Mouse (Mus musculus) heart, embryonic 15.5 days (tissue): ENCODE measurements around the gene Dscam. TPM values are rescaled to one million over a fixed set of nuclear protein-coding genes. Genes with fewer than 3 reads are reported as not detected.

Experiments
- ATAC-seq: fragments of 200-750 bp; cut with Nextera tagmentation; replicated peaks from 2 replicates; pipeline ENCODE4 v1.8.0; 2017; ENCODE audit warnings: low read depth, moderate TSS enrichment; ENCODE audit not compliant: insufficient number of reproducible peaks, insufficient read depth, low FRiP score
- H3K27ac ChIP-seq: fragments of 300-500 bp; sonication (generic); 2 replicates; pipeline ENCODE4 v1.5.1; 2015; ENCODE audit warnings: mild to moderate bottlenecking, inconsistent platforms
- H3K27me3 ChIP-seq: fragments of 300-500 bp; sonication (generic); 2 replicates; pipeline ENCODE4 v1.6.1; 2015; ENCODE audit warnings: inconsistent platforms
- H3K36me3 ChIP-seq: fragments of 300-500 bp; sonication (generic); 2 replicates; pipeline ENCODE4 v1.6.1; 2015; ENCODE audit warnings: mild to moderate bottlenecking, inconsistent platforms
- H3K4me1 ChIP-seq: fragments of 300-500 bp; sonication (generic); replicated peaks from 2 replicates; pipeline ENCODE4 v1.6.1; 2015; ENCODE audit warnings: inconsistent platforms
- H3K4me2 ChIP-seq: fragments of 300-500 bp; sonication (generic); 2 replicates; pipeline ENCODE4 v1.6.1; 2015; ENCODE audit warnings: inconsistent platforms, mild to moderate bottlenecking, moderate library complexity
- H3K4me3 ChIP-seq: fragments of 300-500 bp; sonication (generic); 2 replicates; pipeline ENCODE4 v1.5.1; 2015; ENCODE audit warnings: mild to moderate bottlenecking, inconsistent platforms
- H3K9ac ChIP-seq: fragments of 300-500 bp; sonication (generic); 2 replicates; pipeline ENCODE4 v1.6.1; 2015; ENCODE audit warnings: mild to moderate bottlenecking, inconsistent platforms
- H3K9me3 ChIP-seq: fragments of 300-500 bp; sonication (generic); replicated peaks from 2 replicates; pipeline ENCODE4 v1.6.1; 2016; ENCODE audit warnings: inconsistent platforms
- WGBS: fragments of 180-500 bp; shearing (Covaris S2); methylation state at CpG from one replicate; pipeline ENCODE4 v1.1.7; 2015; ENCODE audit warnings: mixed read lengths; 5-methylcytosine and 5-hydroxymethylcytosine counted together
- polyA plus RNA-seq: library from polyadenylated mRNA; unstranded; fragments of >200 nt; fragmentation: Nextera tagmentation; extraction: Ambion mirVana; gene quantifications from 2 replicates; pipeline ENCODE4 v1.2.1, GENCODE M21; 2015

Gene Dscam
- polyA plus RNA-seq, 1 experiment from 2014 or later: not detected

GRCm38 (mm10) chr16:97062207-97062606 is 108.3 kb downstream of the Dscam start:
- Histone ChIP-seq H3K4me1 (no peaks in the 10 kb centered on the region), H3K27me3 (no peaks in the 10 kb centered on the region), H3K9me3 (no peaks in the 10 kb centered on the region), H3K9ac (no peak overlapping the region), H3K4me2 (no peak overlapping the region), H3K4me3 (no peak overlapping the region), H3K27ac (no peak overlapping the region), H3K36me3 (no peaks in the 10 kb centered on the region)
- no peak for ATAC-seq
- 83% methylated on average over 3 of the region's 3 CpGs for WGBS

DNA sequence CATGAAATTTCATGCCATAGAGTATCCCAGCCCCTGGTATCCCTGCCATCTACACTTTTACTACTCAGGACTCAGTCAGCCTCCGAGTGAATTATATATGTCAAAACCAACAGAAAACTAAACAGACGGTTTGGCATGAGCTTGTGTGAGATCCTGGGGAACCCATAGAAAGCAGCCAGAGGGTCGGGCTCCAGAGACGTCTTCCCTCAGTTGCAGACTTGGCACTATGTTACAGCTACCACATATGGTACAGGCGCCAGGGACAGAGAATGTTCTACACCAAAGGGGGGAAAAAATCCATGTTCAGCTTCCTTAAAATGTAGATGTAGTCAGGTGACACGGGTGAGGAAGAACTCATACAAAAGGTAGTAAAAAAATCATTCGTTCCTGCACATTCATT is 109.2 kb downstream of the Dscam start:
- Histone ChIP-seq H3K4me1 (no peaks in the 10 kb centered on the region), H3K27ac (no peak overlapping the region), H3K4me3 (no peak overlapping the region), H3K9ac (no peak overlapping the region), H3K9me3 (no peaks in the 10 kb centered on the region), H3K4me2 (no peak overlapping the region), H3K36me3 (no peaks in the 10 kb centered on the region), H3K27me3 (no peaks in the 10 kb centered on the region)
- no peak for ATAC-seq
- 76% methylated on average over 7 of the region's 7 CpGs for WGBS

DNA sequence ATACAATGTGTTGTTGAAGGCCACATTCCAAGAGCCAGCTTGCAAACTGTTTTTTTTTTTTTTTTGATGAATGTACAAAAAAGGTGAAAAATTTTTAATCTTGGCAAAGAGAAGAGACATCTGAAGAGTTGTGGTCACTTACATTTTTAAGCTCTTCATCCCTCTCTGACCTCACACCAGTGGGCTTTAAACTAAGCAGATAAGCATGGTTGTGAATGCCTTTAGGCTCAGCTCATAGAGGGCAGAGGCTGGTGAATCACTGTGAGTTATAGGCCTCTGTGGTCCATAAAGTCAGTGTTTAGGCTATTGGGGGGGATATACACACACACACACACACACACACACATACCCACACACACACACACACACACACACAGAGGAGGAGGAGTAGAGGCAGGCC is 109.8 kb downstream of the Dscam start:
- Histone ChIP-seq H3K27me3 (no peaks in the 10 kb centered on the region), H3K36me3 (no peaks in the 10 kb centered on the region), H3K4me1 (no peaks in the 10 kb centered on the region), H3K9ac (no peak overlapping the region), H3K4me2 (no peak overlapping the region), H3K27ac (no peak overlapping the region), H3K4me3 (no peak overlapping the region), H3K9me3 (no peaks in the 10 kb centered on the region)
- ATAC-seq: no peak

- Histone ChIP-seq H3K27me3 (no peaks in the 10 kb centered on the region), H3K9ac (no peak overlapping the region), H3K4me2 (no peak overlapping the region), H3K4me3 (no peak overlapping the region), H3K9me3 (no peaks in the 10 kb centered on the region), H3K36me3 (no peaks in the 10 kb centered on the region), H3K4me1 (no peaks in the 10 kb centered on the region), H3K27ac (no peak overlapping the region)
- 68% methylated on average over 4 of the region's 4 CpGs for WGBS
- no peak for ATAC-seq
Measured at GRCm38 (mm10) chr16:97060276-97060675, 110.3 kb downstream of the Dscam start.

DNA sequence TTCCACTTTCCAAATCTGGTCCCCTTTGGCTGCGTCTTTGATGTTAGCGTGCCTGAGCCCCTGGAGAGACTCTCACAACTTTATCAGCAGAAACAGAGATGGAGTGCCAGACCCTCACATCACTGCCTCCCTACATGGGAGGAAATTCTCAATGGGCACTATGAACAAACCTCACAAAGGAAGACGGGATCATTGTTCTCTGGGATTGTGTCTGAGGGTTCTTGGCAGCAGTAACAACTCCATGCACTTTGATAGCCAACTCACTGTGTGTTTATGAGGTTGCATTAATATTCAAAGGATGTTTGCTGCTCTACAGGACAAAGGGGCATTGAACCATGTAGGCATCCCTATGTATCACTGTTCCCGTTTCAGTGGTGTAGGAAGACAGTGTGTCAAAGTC is 135.3 kb downstream of the Dscam start:
- H3K9ac ChIP-seq: no peak overlapping the region
- 50% methylated on average over 4 of the region's 4 CpGs for WGBS

DNA sequence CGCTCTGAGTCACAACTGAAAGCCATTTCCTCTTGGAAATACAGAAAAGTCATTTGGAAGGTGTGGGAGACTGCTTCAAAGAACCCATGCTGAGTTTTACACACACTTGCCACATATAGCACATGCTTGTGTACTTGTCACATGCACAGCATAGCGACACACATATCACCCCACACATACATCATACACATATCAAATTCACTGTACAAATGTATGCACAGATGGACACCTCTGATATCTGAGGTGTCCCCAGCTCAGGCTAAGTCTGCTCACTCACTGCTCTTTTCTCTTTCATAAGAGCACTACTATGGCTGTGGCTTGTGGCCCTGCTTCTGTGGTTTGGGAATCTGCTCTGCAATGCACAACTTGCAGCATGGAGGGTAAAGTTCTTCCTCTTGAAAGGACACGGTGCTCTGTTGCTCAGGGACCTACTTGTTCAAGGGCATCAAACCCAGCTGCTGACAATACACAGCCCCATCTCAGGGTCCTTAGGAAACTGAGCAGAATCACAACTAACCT is 137.0 kb downstream of the Dscam start:
- ATAC-seq: no peak
- Histone ChIP-seq H3K27me3 (no peaks in the 10 kb centered on the region), H3K36me3 (no peaks in the 10 kb centered on the region), H3K9me3 (no peaks in the 10 kb centered on the region), H3K9ac (no peak overlapping the region), H3K4me1 (no peaks in the 10 kb centered on the region), H3K4me2 (no peak overlapping the region), H3K27ac (no peak overlapping the region), H3K4me3 (no peak overlapping the region)
- 71% methylated on average over 3 of the region's 3 CpGs for WGBS

More for the DNA sequence above, 135.3 kb downstream of the Dscam start:
- H3K4me3 ChIP-seq: no peak overlapping the region
- H3K27ac ChIP-seq: no peak overlapping the region
- no peaks in the 10 kb centered on the region for H3K36me3 ChIP-seq
- no peaks in the 10 kb centered on the region for H3K9me3 ChIP-seq
- no peak overlapping the region for H3K4me2 ChIP-seq
- H3K27me3 ChIP-seq: no peaks in the 10 kb centered on the region
- ATAC-seq: no peak
- no peaks in the 10 kb centered on the region for H3K4me1 ChIP-seq

- Histone ChIP-seq H3K27me3 (no peaks in the 10 kb centered on the region), H3K9me3 (no peaks in the 10 kb centered on the region), H3K4me2 (no peak overlapping the region), H3K4me1 (no peaks in the 10 kb centered on the region), H3K4me3 (no peak overlapping the region), H3K36me3 (no peaks in the 10 kb centered on the region), H3K9ac (no peak overlapping the region), H3K27ac (no peak overlapping the region)
- WGBS: 50% methylated on average over 1 of the region's 1 CpGs
- ATAC-seq: no peak
Measured at GRCm38 (mm10) chr16:97027701-97028100, 142.9 kb downstream of the Dscam start.

DNA sequence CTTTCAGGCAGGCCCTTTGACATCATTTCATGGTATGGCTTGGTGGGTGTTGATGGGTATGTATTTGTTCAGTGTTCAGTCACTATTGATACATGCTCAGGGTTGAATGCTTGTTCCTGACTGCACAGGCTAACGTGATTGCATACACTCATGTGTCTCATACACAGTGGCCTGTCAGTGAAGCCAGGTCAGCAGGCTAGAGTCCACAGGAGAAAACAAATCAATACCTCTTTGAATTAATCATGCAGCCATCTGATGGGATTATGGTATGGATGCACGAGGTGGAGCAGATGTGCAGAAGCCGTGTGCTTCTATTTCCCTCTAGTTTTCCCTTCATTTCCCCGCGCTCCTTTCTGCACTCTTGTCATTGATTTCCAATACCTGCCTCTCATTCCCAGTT is 143.7 kb downstream of the Dscam start:
- no peaks in the 10 kb centered on the region for H3K36me3 ChIP-seq
- H3K4me3 ChIP-seq: no peak overlapping the region
- ATAC-seq: no peak
- no peak overlapping the region for H3K27ac ChIP-seq
- 89% methylated on average over 5 of the region's 5 CpGs for WGBS
- H3K9ac ChIP-seq: no peak overlapping the region
- no peaks in the 10 kb centered on the region for H3K27me3 ChIP-seq
- H3K4me1 ChIP-seq: no peaks in the 10 kb centered on the region
- no peak overlapping the region for H3K4me2 ChIP-seq
- H3K9me3 ChIP-seq: no peaks in the 10 kb centered on the region

- 44% methylated on average over 4 of the region's 4 CpGs for WGBS
- no peaks in the 10 kb centered on the region for H3K27me3 ChIP-seq
Measured at GRCm38 (mm10) chr16:97024406-97024805, 146.1 kb downstream of the Dscam start.

DNA sequence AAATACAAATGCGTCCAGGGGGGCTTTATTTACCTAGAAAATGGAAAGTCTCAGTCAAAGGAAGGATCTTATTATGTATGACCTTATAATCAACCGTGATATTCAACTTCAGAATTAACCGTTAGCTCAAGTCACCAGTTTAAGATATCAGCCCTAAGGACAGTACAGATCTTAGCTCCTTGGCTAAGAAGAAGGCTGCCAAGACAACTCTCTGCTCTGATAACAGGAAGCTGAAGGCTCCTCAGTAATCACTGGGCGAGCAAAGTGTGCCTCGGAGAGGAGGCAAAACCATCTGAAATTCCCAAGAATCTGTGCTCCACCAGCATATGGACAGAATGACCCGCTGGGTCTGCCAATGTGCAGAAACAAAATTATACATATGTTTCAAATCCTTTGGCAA is 149.1 kb downstream of the Dscam start:
- Histone ChIP-seq H3K4me2 (no peak overlapping the region), H3K4me3 (no peak overlapping the region), H3K27ac (no peak overlapping the region), H3K36me3 (no peaks in the 10 kb centered on the region), H3K9me3 (no peaks in the 10 kb centered on the region), H3K27me3 (no peaks in the 10 kb centered on the region), H3K4me1 (no peaks in the 10 kb centered on the region), H3K9ac (no peak overlapping the region)
- no peak for ATAC-seq
- WGBS: 80% methylated on average over 6 of the region's 6 CpGs

More at GRCm38 (mm10) chr16:97024406-97024805, 146.1 kb downstream of the Dscam start:
- Histone ChIP-seq H3K4me1 (no peaks in the 10 kb centered on the region), H3K4me2 (no peak overlapping the region), H3K27ac (no peak overlapping the region), H3K9ac (no peak overlapping the region), H3K9me3 (no peaks in the 10 kb centered on the region), H3K4me3 (no peak overlapping the region), H3K36me3 (no peaks in the 10 kb centered on the region)
- ATAC-seq: no peak

GRCm38 (mm10) chr16:97018304-97018703 is 152.2 kb downstream of the Dscam start:
- Histone ChIP-seq H3K4me3 (no peak overlapping the region), H3K27ac (no peak overlapping the region), H3K27me3 (no peaks in the 10 kb centered on the region), H3K9me3 (no peaks in the 10 kb centered on the region), H3K4me2 (no peak overlapping the region), H3K4me1 (no peaks in the 10 kb centered on the region), H3K9ac (no peak overlapping the region), H3K36me3 (no peaks in the 10 kb centered on the region)
- 66% methylated on average over 5 of the region's 5 CpGs for WGBS
- no peak for ATAC-seq

GRCm38 (mm10) chr16:97017171-97017738 is 153.3 kb downstream of the Dscam start:
- H3K4me2 ChIP-seq: no peak overlapping the region
- H3K27ac ChIP-seq: no peak overlapping the region
- H3K9me3 ChIP-seq: no peaks in the 10 kb centered on the region
- no peaks in the 10 kb centered on the region for H3K4me1 ChIP-seq
- no peaks in the 10 kb centered on the region for H3K36me3 ChIP-seq
- no peak overlapping the region for H3K4me3 ChIP-seq
- 58% methylated on average over 3 of the region's 3 CpGs for WGBS
- H3K9ac ChIP-seq: no peak overlapping the region
- ATAC-seq: no peak
- no peaks in the 10 kb centered on the region for H3K27me3 ChIP-seq
